Mouse (Mus musculus) effector memory CD4-positive, alpha-beta T cell, adult 7 months (primary cell): ENCODE results near the gene Fam229b. TPM values are rescaled to one million over a fixed set of nuclear protein-coding genes. Genes with fewer than 3 reads are reported as not detected.

Source experiments
- polyA plus RNA-seq: library from polyadenylated mRNA; unstranded; fragments of 100-300 nt; shearing (Covaris generic); gene quantifications from one replicate; pipeline ENCODE4 v1.2.1, GENCODE M21; 2017

Fam229b gene
- polyA plus RNA-seq = 1.00 TPM

GRCm38 (mm10) chr10:39133462-39134310 is at the start of gene Fam229b, which contains the start of gene Tube1:
Fam229b (minus strand) TSS chr10:39133914.
Tube1 (plus strand) TSS chr10:39133976.

GRCm38 (mm10) chr10:39163694-39164093 is 30.0 kb upstream of the Fam229b start, which contains the start of gene Ccn6:
Ccn6 (minus strand) TSS chr10:39163794.

Other genes with a start within 250 kb of the Fam229b start
- gene Lama4, start 168.4 kb downstream of the Fam229b start, polyA plus RNA-seq = 0.16 TPM
- gene Tube1, start 62 bp upstream of the Fam229b start, polyA plus RNA-seq = 3.2 TPM
- not detected for gene Ccn6, start 29.9 kb upstream of the Fam229b start, polyA plus RNA-seq
- gene Fyn, start 234.9 kb upstream of the Fam229b start, polyA plus RNA-seq = 534 TPM